Mouse (Mus musculus) kidney, adult 9 months (tissue): ENCODE results near the gene Higd1c.
A peak's percentile ranks its signal among the peaks of the same experiment; 100 is the strongest.
"Not testable (repeated sequence)": the region's sequence is repeated elsewhere in the genome, so short reads cannot be mapped to it uniquely, and the experiment has no call there.

ENCODE experiments used
- DNase-seq: peaks from one replicate; pipeline ENCODE4 v3.0.0; 2022

Higd1c gene

DNA sequence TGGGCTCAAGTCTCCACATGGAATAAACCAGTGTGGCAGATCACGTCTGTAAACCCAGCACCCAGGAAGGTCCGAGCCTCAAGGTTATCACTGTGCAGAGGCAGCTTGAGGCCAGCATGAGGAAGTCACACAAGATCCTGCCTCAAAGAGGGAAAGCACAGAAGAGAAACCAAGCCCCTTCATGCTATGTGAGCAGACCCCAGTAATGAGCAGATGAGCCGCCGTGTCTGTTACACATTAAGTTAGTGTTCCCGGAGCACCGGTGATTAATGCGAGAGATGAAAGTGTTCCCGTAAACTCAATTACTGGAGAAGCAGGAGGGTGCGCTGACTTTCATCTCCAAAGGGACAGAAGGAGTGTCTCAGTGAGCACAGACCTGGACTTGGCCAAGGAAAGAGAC, 1.6 kb downstream of the Higd1c start:
- not testable (repeated sequence) for DNase-seq

- no peak for DNase-seq
Measured at GRCm38 (mm10) chr15:100367119-100367518, 2.8 kb downstream of the Higd1c start.

- peak; percentile 85 for DNase-seq
Measured at GRCm38 (mm10) chr15:100375066-100375465, 10.7 kb downstream of the Higd1c start.

GRCm38 (mm10) chr15:100377847-100378505, 13.6 kb downstream of the Higd1c start:
- not testable (repeated sequence) for DNase-seq

DNA sequence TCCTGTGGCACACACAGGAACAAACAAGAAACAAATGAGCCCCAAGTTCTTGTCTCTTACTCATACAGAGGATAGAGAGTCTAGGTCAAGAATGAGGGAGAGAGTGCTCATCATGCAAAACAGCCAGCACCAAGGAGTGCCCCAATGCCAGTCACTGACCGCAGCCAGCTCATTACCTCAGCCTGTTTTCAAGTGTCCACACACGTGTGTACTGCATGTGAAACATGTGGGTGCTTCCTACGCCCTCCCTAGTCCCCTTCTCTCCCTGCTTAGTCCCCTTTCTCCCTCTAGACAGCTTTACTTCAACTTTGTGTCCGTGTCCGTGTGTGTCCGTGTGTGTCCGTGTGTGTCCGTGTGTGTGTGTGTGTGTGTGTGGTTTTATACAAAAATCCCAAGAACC, 15.3 kb downstream of the Higd1c start:
- no peak for DNase-seq

DNA sequence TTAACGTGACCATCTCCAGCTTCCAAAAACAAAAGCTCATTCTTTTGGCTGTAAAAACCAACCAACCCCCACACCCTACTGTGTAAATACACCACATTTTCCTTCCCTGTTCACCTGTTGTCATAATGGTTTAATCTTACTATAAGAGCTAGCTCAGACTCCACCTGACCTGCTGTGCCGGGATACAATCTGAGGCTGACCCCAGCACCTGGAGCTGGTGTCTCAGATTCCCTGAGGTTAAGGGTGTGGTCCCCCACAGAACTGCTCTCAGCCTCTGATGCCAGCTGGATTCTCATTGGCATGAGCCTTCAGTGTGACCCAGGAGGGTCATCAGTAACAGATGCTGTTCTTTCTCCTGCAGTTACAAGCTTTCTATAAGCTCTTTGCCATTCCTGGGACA, 15.8 kb downstream of the Higd1c start:
- DNase-seq = no peak

- DNase-seq = no peak
Measured at GRCm38 (mm10) chr15:100385705-100386104, 21.4 kb downstream of the Higd1c start.

- DNase-seq = no peak
Measured at GRCm38 (mm10) chr15:100387544-100388223, 23.3 kb downstream of the Higd1c start.

DNA sequence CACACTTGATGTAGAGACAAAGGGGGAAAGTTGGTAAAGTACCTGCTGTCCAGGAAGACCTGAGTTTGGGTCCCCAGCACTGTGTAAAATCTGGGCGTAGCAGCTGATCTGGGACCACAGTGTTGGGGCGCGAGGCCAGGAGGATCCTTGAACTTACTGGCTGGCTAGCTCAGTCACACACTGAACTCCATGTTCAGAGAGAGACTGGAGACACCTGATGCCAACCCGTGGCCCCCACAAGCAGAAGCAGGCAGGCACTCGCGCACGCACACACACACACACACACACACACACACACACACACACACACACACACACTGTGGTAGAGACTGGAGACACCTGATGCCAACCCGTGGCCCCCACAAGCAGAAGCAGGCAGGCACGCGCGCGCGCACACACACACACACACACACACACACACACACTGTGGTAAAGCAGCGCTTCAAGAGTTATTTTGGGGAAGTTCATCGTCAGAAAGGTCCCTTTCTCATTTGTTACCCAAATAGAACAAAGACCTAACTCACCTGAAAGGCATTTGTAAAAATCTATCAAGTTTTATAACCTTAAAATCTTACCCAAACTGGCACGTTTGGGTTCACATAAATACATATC, 24.0 kb downstream of the Higd1c start:
- no peak for DNase-seq

DNA sequence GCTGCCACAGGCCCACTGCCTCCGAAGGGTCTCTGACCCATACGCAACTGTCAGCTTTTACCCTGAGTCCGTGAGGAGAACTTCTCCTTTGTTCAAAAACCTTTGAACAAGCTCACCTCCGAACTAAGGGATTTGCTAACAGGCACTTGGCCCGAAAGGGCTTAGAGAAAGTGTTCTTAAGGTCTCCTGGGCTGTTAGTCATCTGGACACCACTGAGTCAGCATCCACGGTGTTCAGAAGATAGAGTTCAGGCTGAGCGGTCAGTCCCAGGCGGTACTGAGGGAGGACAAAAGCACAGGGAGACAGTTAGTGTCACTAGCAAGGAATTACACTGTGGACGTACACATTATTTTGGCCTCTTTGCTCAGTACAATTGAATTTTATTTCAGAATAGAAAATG, 24.5 kb downstream of the Higd1c start:
- peak; percentile 44 for DNase-seq

GRCm38 (mm10) chr15:100391066-100391465, 26.7 kb downstream of the Higd1c start:
- DNase-seq = no peak

GRCm38 (mm10) chr15:100391599-100391998, 27.3 kb downstream of the Higd1c start:
- DNase-seq = no peak

- no peak for DNase-seq
Measured at GRCm38 (mm10) chr15:100393016-100393415, 28.7 kb downstream of the Higd1c start.

- no peak for DNase-seq
Measured at GRCm38 (mm10) chr15:100395561-100395960, 31.2 kb downstream of the Higd1c start.

GRCm38 (mm10) chr15:100400592-100401250, 36.4 kb downstream of the Higd1c start:
- DNase-seq = peak; percentile 85

- DNase-seq = peak; percentile 59
Measured at GRCm38 (mm10) chr15:100401811-100402210, 37.5 kb downstream of the Higd1c start.

DNA sequence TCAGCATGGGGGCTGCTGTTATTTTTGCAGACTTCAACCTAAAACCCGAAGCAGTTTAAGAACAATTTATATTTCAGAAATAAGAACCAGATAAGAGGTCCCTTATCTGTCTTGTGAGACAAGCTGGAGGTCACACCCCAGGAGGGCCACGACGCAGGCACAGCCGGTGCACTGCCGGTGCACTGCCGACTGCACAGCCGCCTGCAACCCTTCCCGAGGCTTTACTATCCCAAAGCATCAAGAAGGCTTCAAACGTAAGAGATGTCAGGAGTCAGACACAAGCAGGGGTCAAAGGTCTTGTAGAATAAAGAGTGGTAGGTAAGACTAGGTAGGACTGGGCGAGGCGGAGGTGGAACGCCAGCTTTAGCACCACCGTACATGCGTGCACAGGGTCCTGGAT, 38.0 kb downstream of the Higd1c start:
- no peak for DNase-seq

DNA sequence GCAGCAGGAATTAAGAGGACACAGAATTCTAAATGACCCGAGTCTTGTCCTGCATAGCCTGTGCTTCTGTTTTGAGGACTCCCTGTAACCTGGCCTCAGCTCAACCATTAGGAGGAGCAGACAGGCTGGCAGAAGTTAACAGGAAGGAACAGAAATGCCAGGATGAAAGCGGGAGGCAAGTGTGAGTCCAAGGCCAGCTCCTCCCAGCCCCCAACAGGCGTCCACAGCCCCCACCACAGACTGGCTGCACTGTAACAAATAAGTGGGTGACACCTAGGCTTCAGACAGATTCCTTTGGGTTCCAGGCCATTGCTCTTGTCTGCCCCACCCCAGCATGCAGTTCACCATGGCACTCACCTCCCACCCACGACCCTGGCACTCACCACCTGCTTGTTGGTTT, 38.5 kb downstream of the Higd1c start:
- DNase-seq = no peak

GRCm38 (mm10) chr15:100403318-100404000, 39.1 kb downstream of the Higd1c start:
- DNase-seq = peak; percentile 91

- peak; percentile 53 for DNase-seq
Measured at GRCm38 (mm10) chr15:100406088-100406487, 41.7 kb downstream of the Higd1c start.

DNA sequence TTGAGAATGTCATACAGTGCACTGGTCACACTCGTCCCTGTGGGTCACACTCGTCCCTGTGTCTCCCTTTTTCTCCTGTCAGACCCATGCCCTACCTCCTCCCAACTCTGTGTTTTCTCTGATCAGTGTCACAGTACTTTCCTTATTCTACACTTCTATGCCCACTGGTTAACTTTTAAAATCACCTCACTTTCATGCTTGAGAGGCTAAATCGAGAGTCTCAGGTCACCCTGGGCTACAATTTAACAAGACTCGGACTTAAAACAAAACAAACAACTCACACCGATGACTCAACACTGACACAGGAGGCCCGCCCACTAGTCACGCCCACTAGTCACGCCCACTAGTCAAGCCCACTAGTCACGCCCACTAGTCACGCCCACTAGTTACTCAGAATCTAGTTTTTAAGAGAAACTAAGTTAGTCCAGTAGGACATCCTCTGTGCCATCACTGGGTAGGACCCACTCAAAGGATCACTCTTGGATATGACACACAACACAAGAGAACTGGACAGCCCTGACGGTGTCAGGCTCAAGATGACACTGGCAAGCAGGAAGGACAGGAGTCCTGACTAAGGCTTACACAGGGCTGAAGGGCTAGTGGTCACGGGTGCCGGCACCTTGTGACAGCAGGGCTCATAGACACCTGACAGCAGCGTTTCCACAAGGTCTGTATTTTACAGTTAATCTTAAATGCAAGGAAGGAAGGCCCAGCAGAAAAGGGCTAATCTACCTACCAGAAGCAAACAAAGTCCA, 46.8 kb downstream of the Higd1c start:
- peak; percentile 95 for DNase-seq

GRCm38 (mm10) chr15:100411731-100412130, 47.4 kb downstream of the Higd1c start:
- DNase-seq = peak; percentile 52
